Mouse (Mus musculus): ENCODE data around the gene Atp5e. TPM values are rescaled to one million over a fixed set of nuclear protein-coding genes. Genes with fewer than 3 reads are reported as not detected.

Gene Atp5e
- polyA plus RNA-seq, 1 experiment: 827 TPM

- no peaks in the 10 kb centered on the region for H3K36me3 ChIP-seq (ENCODE audit: control insufficient read depth, insufficient read depth)
- TF ChIP-seq MAX (IDR thresholded peaks at IDR 0.05) (no peak), USF1 (IDR thresholded peaks at IDR 0.05; ENCODE audit: low read depth) (no peak), CEBPB (IDR thresholded peaks at IDR 0.05; ENCODE audit: low read depth) (no peak), FOSL1 (IDR thresholded peaks at IDR 0.05; ENCODE audit: insufficient read depth, low read length, poor library complexity, severe bottlenecking) (no peak), MYOG (IDR thresholded peaks at IDR 0.05; ENCODE audit: control insufficient read depth, extremely low read depth, insufficient read length) (no peak), MYOD1 (IDR thresholded peaks at IDR 0.05; ENCODE audit: control insufficient read depth, insufficient read length, low read depth) (no peak), CTCF (IDR thresholded peaks at IDR 0.05; ENCODE audit: control insufficient read depth, insufficient read depth, insufficient read length) (no peak)
- H3K79me2 ChIP-seq (ENCODE audit: control insufficient read depth, insufficient read depth): peaks cover 42% of the 10 kb centered on the region
- peaks cover 4% of the 10 kb centered on the region for H3K27me3 ChIP-seq (ENCODE audit: control insufficient read depth, insufficient read depth, insufficient read length)
- H3K79me3 ChIP-seq (ENCODE audit: low read depth): peaks cover 16% of the 10 kb centered on the region
- no peak overlapping the region for H3K4me3 ChIP-seq (ENCODE audit: insufficient read depth, poor library complexity, severe bottlenecking)
- H3ac ChIP-seq (ENCODE audit: control insufficient read depth, insufficient read length, low read depth): no peak overlapping the region
Measured at GRCm38 (mm10) chr2:174415001-174415730, 48.7 kb downstream of the Atp5e start.

DNA sequence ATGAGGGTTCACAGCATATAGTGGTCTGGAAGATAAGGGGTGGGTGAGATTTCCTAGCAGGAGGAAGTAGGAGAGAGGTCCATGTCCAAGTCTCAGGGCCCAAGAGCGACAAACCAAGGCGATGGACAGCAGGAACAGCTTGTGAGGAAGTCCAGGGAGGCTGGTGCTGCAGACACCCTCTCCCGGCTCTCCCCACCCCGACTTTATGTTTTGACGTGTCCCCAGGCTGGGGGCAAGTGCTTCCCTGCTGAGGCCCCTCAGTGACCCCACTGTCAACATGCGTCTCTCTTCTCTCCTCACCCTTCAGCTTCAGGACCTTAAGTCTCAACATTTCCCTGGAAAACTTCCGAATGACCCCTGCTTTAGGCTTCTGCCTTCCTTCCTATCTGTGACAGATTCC, 50.8 kb downstream of the Atp5e start:
- Histone ChIP-seq H3ac (ENCODE audit: control insufficient read depth, insufficient read length, low read depth) (no peak overlapping the region), H3K4me3 (ENCODE audit: insufficient read depth, poor library complexity, severe bottlenecking) (no peak overlapping the region), H3K36me3 (ENCODE audit: control insufficient read depth, insufficient read depth) (no peaks in the 10 kb centered on the region), H3K79me2 (ENCODE audit: control insufficient read depth, insufficient read depth) (peaks cover 24% of the 10 kb centered on the region), H3K79me3 (ENCODE audit: low read depth) (peaks cover 11% of the 10 kb centered on the region), H3K27me3 (ENCODE audit: control insufficient read depth, insufficient read depth, insufficient read length) (peaks cover 4% of the 10 kb centered on the region)
- TF ChIP-seq CEBPB (IDR thresholded peaks at IDR 0.05; ENCODE audit: low read depth) (no peak), USF1 (IDR thresholded peaks at IDR 0.05; ENCODE audit: low read depth) (no peak), FOSL1 (IDR thresholded peaks at IDR 0.05; ENCODE audit: insufficient read depth, low read length, poor library complexity, severe bottlenecking) (no peak), CTCF (IDR thresholded peaks at IDR 0.05; ENCODE audit: control insufficient read depth, insufficient read depth, insufficient read length) (no peak), MAX (IDR thresholded peaks at IDR 0.05) (no peak), MYOG (IDR thresholded peaks at IDR 0.05; ENCODE audit: control insufficient read depth, extremely low read depth, insufficient read length) (no peak), MYOD1 (IDR thresholded peaks at IDR 0.05; ENCODE audit: control insufficient read depth, insufficient read length, low read depth) (no peak)

Other genes starting within 250 kb of the Atp5e start
- gene Gnas, start 179.8 kb downstream of the Atp5e start, polyA plus RNA-seq (2012; fragmentation: generic; extraction: Trizol): 1,078 TPM
- gene Gm20721, start 117.4 kb downstream of the Atp5e start, polyA plus RNA-seq (2012; fragmentation: generic; extraction: Trizol): 2.9 TPM
- gene Nelfcd, start 48.3 kb downstream of the Atp5e start, polyA plus RNA-seq (2012; fragmentation: generic; extraction: Trizol): 60.0 TPM
- gene Ctsz, start 25.1 kb downstream of the Atp5e start, polyA plus RNA-seq (2012; fragmentation: generic; extraction: Trizol): 188 TPM
- gene Tubb1, start 13.4 kb downstream of the Atp5e start, polyA plus RNA-seq (2012; fragmentation: generic; extraction: Trizol): not detected
- gene Prelid3b, start 9.0 kb upstream of the Atp5e start, polyA plus RNA-seq (2012; fragmentation: generic; extraction: Trizol): 90.0 TPM
- gene Zfp831, start 179.4 kb upstream of the Atp5e start, polyA plus RNA-seq (2012; fragmentation: generic; extraction: Trizol): not detected